Mouse (Mus musculus) urinary bladder, postnatal 14 days (tissue): Measurements from ENCODE around the gene Pcolce2.

ENCODE experiments used
- DNase-seq: peaks from one replicate; pipeline ENCODE4 v3.0.0; 2021; ENCODE audit warnings: low spot score

Gene Pcolce2

GRCm38 (mm10) chr9:95708943-95709342 lies 71.5 kb downstream of the Pcolce2 start:
- no peak for DNase-seq

- no peak for DNase-seq
Observed at GRCm38 (mm10) chr9:95712574-95712973, 75.2 kb downstream of the Pcolce2 start.

- no peak for DNase-seq
Observed at GRCm38 (mm10) chr9:95736238-95736637, 98.8 kb downstream of the Pcolce2 start.

DNA sequence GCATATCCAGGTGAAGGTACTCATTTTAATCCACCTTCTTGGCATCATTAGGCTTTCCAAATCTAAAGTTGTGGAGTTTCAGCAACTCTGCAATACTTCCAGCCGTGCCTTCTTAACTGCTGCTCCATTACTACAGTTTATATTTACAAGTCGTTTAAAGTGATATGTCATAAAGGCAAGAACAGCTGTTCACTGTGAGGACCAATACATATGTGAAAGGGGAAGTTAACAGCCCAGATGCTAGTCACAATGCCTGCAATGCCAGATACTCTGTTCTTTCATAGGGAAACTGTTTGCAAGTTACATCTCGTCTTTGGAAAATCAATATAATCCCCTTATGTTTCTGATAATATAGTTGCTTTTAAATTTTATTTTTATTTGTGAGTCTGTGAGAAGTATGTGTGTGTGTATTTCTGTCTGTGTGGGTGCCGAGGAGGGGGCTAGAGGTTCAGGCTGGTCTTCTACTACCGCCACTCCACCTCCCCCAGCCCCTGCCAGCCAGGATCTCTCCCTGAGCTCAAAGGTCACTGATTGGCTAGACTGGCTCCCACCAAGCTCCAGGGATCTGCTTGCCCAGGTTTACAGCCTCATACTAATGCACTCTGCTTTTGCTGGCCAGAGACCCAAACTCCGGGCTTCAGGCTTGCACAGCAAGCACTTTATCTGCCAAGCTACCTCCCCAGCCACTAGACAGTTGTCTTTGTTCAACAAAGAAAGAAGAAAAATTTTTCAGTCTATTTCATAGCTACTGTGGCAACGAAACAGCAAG lies 107.6 kb downstream of the Pcolce2 start:
- DNase-seq: no peak

DNA sequence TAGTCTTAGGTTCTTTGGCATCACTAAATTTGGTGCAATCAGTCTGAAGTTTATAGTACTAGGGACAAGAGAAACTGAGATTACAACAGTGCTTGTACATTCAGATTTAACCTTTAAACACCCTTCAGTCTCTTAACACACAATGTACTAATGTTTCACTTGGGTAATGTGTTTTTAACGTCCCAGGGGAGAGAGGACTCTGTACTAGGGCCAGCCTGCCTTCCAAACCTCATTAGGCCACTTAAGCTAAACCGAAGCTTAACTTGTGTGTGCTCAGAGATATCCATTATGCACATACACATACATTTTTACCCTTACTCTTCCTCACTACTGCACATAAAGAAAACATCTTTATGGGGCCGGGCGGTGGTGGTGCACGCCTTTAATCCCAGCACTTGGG lies 109.9 kb downstream of the Pcolce2 start:
- no peak for DNase-seq
